Mouse (Mus musculus): ENCODE measurements around the gene Crisp2.

- TF ChIP-seq CTCF (IDR thresholded peaks at IDR 0.05; ENCODE audit: low read depth, low read length) (no peak), POLR2A (IDR thresholded peaks at IDR 0.05; ENCODE audit: extremely low read depth, insufficient read depth, low read length) (no peak)
Measured at GRCm38 (mm10) chr17:40817340-40817943, 10.6 kb upstream of the Crisp2 start.

All from liver, adult 2 months (tissue).